Mouse (Mus musculus) cerebellum, adult 11-12 months (tissue): ENCODE data around the gene Lrrc4.
A peak's percentile ranks its signal among the peaks of the same experiment; 100 is the strongest.

ENCODE experiments used
- DNase-seq: peaks from one replicate; pipeline ENCODE4 v3.0.0; 2022

Gene Lrrc4

GRCm38 (mm10) chr6:28656511-28656910, 175.0 kb downstream of the Lrrc4 start:
- DNase-seq = peak; percentile 38

- no peak for DNase-seq
Observed at GRCm38 (mm10) chr6:28645231-28645630, 186.3 kb downstream of the Lrrc4 start.

- no peak for DNase-seq
Observed at GRCm38 (mm10) chr6:28642909-28643308, 188.6 kb downstream of the Lrrc4 start.

DNA sequence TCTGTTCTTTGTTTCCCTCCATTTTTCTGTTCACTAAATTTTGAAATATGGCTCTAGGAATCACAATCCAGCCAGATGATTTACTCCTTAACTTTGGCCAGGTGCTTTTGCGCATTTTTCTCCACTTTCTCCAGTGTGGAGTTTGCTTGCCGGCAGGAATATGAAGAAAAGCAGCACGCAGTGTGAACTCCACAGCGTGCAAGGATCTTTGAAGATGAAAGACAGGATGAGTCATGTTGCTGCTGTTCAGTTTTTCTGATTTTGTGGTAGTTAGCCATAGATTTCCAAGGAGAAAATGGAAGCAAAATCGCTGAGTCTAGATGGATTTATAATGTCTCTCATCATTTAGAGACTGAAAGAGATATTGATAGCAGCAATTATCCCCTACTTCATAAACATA, 191.5 kb downstream of the Lrrc4 start:
- DNase-seq = no peak

- no peak for DNase-seq
Observed at GRCm38 (mm10) chr6:28635531-28636348, 195.8 kb downstream of the Lrrc4 start.

- DNase-seq = no peak
Observed at GRCm38 (mm10) chr6:28635092-28635491, 196.5 kb downstream of the Lrrc4 start.

- peak; percentile 46 for DNase-seq
Observed at GRCm38 (mm10) chr6:28633656-28634055, 197.9 kb downstream of the Lrrc4 start.

GRCm38 (mm10) chr6:28633120-28633519, 198.4 kb downstream of the Lrrc4 start:
- no peak for DNase-seq

GRCm38 (mm10) chr6:28630926-28631325, 200.6 kb downstream of the Lrrc4 start:
- DNase-seq = no peak

- no peak for DNase-seq
Observed at GRCm38 (mm10) chr6:28629866-28630265, 201.7 kb downstream of the Lrrc4 start.

GRCm38 (mm10) chr6:28628408-28628807, 203.1 kb downstream of the Lrrc4 start:
- no peak for DNase-seq

GRCm38 (mm10) chr6:28622963-28623362, 208.6 kb downstream of the Lrrc4 start:
- DNase-seq = no peak

DNA sequence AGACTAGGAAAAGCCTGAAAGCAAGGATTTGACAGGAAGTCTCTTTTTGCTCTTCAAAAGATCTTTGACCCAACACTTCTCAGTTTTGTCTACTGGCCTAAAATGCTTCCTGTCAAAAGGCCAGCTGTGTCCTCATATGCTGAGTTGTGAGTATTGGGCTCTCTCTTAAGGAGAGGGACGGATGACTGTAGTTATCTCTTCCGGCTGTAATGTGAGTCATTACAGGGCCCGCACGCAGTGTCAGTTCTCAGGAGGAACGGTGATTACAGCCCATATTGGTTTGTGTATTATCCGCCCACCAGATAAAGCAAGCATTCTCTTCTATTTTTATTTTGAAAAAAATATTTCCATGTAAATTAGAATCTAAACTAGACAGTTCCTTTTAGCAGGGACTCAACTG, 209.0 kb downstream of the Lrrc4 start:
- no peak for DNase-seq

GRCm38 (mm10) chr6:28621961-28622360, 209.6 kb downstream of the Lrrc4 start:
- no peak for DNase-seq

DNA sequence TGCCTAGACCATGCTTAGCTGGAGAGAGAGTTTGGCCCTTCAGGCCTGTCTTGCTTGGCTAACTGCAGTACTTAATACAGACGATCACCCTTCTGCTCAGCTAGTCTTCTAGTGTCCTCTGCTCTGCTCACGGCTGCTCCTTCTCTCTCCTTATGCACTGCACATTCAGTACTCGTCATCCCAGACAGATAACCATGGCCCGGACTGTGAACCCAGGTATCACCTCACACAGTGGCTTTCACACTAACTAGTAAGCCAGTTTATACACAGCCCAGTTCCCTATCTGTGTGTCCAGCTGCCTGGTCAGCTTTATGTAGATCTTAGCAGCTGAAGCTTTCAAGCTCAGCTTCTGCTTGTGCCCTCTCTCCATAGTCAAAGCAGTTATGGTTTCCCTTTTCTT, 210.1 kb downstream of the Lrrc4 start:
- no peak for DNase-seq

GRCm38 (mm10) chr6:28618751-28619153, 212.8 kb downstream of the Lrrc4 start:
- peak; percentile 52 for DNase-seq

GRCm38 (mm10) chr6:28618299-28618698, 213.2 kb downstream of the Lrrc4 start:
- no peak for DNase-seq

DNA sequence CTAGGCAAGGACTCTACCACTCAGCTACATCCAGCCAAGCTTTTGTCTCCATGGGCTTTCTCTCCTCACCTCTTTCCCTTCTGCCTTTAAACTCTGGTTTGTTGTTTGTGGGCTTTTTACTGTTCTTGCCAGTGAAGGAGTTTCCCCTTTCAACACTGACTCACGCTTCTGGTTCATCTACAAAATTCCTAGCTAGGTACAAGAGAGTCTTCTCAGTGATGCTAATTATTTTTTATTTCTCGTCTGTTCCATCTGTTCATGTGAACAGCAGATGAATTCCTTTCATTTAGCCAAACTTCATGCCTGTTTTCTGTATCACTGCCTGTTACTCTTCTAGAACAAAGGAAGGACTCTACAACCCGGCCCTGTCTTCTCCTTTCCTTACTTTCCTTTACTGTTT, 215.6 kb downstream of the Lrrc4 start:
- DNase-seq = no peak

DNA sequence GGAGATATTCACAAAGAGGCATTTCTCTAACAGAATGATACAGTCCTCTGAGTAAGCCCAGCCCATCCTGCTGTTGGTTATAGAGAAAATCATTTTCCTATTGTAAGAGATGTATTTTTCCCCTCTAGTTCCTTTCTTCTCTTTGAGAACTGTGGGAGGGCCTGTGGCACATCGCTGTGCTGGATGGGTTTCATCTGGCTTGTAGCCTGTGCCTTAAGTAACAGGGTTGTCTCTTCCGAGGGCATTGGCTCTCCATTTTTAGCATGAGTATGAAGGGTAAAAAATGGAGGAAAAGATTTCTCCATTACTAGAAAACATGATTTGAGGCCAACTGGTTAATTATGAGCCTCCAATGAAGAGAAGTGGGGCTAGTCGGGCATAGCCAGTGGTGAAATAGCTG, 216.1 kb downstream of the Lrrc4 start:
- no peak for DNase-seq

DNA sequence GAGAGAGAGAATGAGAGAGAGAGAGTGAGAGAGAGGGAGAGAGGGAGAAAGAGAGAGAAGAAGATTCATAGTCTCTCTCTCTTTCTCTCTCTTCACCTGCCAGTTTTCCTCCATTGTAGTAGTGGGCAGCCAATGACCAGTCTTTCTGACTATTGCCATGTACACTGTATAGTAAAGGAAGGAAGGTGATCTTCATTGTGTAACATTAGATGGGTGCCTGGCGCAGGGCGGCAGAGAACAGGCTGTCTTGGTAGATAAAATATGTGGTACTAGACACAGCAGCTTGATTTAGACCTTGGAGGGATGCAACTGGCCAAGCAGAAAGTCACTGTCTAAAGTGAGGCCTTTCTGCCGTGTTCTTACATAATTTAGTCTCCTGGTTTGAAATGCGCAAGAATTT, 216.7 kb downstream of the Lrrc4 start:
- DNase-seq = no peak

DNA sequence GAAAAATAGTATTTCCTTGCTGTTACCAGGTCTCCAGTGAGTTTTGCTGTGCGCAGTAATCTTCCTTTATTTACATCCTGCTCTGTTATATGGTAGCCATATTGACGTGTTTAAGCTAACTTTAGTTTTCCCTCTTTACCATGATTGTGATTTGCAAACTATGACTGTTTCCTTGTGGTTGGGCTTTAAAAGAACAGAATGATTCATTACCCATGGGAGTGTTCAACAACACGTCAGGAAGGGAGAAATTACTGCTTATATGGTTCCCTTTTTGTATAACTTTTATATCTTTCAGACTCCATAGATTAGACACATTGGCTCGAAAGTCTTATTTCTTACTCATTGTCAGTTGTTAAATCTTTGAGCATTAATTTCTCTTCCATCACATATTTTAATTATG, 218.1 kb downstream of the Lrrc4 start:
- no peak for DNase-seq
